Mouse (Mus musculus) kidney, adult 9 months (tissue): ENCODE measurements at regions not wholly inside any gene's neighbourhood (a gene's known extent, or its start where the extent isn't known, plus 50 kb on each side); places are given as distances from the start of the nearest gene placed in this dataset.
A peak's percentile ranks its signal among the peaks of the same experiment; 100 is the strongest.

Source experiments
- DNase-seq: peaks from one replicate; pipeline ENCODE4 v3.0.0; 2022

- no peak for DNase-seq
These were observed 71.4 kb downstream of the Emp1 start for GRCm38 (mm10) chr6:135433753-135434152.

GRCm38 (mm10) chr6:135436315-135436714, 74.0 kb downstream of the Emp1 start:
- DNase-seq = no peak

DNA sequence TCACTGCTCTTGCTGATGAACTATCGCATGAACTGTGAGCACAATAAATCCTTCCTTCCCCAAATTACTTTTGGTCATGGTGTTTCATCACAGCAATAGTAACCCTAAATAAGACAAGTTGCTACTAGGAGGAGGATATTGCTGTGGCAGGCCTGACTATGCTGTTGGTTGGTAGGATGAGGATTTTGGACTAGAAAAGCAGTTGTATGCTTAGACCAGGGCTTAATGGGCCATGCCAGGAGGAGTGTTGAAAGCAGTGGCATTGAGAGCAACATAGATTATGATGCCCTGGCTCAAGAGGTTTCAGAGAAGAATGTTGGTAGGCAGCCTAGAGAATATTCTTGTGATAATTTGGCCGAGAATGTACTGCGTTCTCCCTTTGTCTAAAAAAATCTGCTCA, 75.9 kb downstream of the Emp1 start:
- no peak for DNase-seq

DNA sequence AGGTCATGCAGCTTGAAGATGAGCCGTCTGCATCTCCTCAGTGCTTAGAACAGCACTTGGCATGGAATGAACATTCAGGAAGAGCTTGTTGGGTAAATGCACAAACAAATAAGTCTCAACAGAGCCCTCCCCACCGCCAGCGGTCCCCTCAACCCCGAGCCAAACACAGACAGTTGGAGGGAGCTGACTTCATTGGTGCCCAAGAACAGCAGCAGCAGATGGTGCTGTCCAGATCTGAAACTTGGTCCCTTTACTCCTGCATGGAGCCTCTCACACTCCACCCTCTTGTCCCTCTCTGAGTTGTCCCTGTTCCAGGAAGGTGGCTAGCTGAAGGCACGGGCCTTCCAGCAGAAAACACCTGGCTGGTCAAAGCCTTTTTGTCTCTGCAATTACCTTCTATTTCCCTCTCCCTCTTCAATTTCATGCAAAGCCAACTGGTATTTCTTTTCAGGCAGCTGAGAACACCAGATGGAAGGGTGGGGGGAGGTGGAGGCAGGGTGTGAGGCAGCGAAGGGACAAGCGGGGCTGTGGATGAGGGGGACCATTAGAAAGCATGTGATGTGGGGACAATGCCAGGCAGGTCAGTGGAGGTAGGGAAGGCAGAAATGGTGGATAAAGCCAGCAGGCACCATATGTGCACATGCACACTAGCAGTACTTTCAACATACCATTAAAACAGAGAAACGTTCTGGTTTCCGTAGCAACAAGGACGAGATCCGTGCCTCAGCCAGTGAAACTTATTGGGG, 79.0 kb downstream of the Emp1 start:
- no peak for DNase-seq

DNA sequence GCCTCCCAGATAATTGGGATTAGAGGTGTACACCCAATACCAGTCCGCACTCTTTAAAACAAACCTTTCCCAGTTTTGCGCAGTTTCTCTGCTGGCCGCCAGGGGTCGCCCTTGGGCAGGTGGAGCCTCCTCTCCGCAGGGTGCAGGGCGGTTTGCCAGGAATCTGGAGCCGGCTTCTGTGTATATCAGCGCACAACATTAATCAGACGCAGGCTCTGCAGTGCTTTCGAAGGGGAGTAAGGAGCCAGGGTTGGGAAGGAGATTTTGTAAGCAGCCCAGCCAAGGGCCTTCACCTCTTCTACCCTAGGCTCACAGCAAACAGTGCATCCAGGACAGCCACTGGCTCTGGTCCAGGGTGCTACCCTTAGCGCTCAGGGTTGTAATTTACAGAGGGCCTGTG, 82.3 kb downstream of the Emp1 start:
- DNase-seq = peak; percentile 80

DNA sequence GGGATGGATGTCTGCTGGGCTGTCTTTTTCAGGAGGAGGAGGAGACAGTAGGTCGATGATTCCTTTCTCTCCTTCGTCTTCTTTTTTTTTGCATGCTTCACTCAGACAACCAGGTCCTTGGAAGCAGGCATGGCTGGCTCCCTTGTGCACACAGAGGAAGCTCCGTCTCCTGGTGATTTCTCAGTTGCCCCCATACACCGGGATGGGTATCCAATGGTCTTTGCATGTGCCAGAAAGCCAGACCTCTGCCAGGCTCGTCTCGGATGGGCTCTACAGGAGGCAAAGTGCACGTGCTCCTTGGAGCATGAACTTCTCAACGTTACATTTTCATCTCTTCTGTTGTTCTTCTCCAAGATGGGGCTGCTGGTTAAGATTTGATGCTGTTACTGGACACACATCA, 82.7 kb downstream of the Emp1 start:
- no peak for DNase-seq

GRCm38 (mm10) chr6:135447801-135448200, 85.5 kb downstream of the Emp1 start:
- no peak for DNase-seq

GRCm38 (mm10) chr6:135449228-135449627, 86.9 kb downstream of the Emp1 start:
- DNase-seq = no peak

- no peak for DNase-seq
These were observed 88.2 kb downstream of the Emp1 start for GRCm38 (mm10) chr6:135450573-135450972.

GRCm38 (mm10) chr6:135451165-135451797, 88.9 kb downstream of the Emp1 start:
- DNase-seq = no peak

DNA sequence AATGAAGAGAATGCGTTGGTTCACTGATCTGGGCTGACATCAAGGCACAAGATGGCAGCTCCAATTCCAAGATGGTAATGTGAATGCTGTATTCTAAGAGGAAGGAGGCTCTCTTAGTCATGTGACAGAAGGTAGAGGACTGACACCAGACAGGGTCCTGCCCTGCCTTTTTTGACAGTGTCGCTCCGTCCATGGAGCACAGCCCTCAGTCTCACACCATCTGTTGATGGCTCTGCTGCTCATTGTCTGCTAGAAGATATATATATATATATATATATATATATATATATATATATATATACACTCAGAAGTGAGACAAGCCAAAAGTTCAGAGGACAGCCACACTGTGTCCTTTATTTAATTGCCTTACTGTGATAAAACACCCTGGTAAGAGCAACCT, 90.7 kb downstream of the Emp1 start:
- DNase-seq = no peak

- no peak for DNase-seq
These were observed 110.2 kb downstream of the Emp1 start for GRCm38 (mm10) chr6:135472495-135472894.

DNA sequence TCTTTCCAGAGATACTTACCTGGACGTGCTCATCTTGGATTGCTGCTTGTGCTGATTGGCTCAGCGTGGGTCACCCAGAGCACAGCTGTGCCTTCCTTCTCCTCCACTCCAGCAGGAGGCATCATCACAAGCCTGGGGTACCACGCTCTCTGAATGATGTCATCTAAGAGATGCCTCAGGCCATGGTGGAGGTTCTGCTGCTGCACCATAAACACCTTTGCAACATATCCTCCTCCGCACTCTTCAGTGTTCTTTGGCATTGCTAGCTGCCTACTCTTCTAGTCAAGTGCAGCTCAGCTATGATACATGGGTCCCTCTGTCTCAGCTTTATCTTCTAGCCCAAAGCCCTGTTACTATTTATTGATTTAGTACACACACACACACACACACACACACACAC, 110.8 kb downstream of the Emp1 start:
- DNase-seq = no peak

GRCm38 (mm10) chr6:135488795-135489194, 126.5 kb downstream of the Emp1 start:
- no peak for DNase-seq

DNA sequence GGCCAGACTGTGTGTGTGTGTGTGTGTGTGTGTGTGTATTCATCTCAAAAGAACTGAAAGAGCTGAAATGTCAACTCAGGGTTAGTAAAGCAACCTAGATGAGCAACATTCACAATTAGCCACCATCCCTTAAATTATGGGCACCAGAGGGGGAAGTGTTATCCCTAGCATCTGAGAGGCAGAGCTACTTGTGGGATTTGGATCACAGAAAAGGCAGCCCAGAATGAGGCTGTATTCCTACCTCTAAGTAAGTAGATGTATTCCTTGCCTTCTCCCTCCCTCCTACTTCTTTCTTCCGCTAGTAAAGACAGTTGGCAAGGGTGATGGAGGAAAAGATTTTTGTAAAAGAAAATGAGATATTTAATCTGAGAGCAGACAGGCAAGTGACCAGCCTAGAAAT, 131.6 kb downstream of the Emp1 start:
- no peak for DNase-seq

DNA sequence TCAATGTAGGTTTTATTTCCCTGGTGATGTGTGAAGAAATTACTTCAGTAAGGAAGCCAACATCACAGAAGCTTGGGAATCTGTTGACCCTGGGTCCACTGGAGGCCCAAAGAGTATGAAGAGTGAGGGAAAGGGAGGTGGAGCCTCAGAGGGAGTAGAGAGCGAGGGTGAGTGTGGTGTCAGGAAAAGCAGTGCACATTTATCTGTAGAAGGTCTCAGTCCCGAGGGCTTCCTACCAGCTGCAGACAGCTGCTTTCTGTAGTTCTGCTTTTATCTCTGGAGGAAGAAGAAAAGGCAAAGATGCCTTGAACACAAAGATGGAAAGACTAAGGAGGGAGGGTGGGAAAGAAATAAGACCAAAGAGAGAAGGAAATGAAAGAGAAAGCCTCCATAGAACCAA, 133.5 kb downstream of the Emp1 start:
- DNase-seq = no peak

DNA sequence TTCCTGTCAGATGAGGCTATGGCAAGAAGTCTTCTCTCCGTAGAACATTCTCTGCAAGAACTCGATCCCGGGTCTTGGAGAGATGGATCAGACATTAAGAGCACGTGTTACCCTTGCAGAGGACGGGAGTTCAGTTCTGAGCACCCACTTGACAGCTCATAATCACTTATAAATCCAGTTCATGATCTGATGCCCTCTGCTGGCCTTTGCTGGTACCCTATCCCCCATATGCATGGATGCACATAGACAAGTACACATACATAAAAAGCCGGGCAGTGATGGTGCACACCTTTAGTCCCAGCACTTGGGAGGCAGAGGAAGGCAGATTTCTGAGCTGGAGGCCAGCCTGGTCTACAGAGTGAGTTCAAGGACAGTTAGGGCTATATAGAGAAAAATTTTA, 136.2 kb downstream of the Emp1 start:
- no peak for DNase-seq

DNA sequence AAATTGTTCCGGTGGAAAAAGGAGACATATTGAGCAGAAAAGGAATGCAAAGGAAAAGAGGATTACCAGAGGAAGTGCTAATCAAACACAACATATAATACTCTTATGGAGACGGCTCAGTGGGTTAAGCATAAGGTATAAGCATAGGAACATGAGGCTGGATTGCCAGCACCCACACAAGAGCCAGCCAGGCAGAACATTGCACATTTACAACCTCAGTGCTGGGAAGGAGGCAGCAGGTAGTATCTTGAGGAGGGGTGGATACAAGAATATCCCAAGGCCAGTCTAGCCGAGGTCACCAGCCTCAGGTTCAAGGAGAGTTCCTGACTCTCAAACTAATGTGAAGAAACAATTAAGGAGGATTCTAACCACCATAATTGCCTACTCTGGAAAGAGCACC, 138.0 kb downstream of the Emp1 start:
- no peak for DNase-seq

DNA sequence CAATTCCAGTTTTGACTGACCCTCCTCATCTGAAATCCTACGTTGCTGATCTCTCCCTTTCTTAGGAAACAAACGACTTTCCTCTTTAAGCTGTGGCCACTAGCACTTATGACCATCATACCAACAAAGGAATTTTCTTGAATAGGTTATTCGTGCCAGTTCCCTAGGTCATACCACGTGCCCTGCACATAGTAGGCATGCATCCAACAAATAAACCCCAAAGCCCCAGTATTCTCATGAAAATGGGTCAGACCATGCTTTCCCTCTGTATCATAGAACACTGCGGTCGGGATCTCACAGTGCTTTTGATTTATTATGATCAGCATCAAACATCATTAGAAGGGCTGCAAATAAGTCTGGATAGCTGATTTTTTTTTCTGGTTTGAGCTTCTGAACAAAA, 139.4 kb downstream of the Emp1 start:
- DNase-seq = no peak

DNA sequence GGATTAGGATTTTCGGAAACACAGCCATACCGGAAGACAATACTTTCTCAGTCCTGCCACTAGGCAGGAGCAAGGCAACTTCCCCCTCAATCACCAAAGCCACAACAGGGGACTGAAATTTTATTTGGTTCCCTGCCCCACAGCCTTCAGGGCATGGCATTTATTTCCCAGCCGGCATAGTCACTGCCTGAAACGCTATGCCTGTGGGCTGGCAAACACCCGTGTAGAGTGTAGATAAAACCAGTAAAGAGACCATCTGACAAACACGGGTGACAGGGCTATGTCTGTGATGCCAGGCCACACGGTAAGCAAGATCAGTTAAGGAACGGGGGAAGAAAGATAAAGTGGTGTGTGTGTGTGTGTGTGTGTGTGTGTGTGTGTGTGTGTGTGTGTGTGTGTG, 140.1 kb downstream of the Emp1 start:
- DNase-seq = no peak

DNA sequence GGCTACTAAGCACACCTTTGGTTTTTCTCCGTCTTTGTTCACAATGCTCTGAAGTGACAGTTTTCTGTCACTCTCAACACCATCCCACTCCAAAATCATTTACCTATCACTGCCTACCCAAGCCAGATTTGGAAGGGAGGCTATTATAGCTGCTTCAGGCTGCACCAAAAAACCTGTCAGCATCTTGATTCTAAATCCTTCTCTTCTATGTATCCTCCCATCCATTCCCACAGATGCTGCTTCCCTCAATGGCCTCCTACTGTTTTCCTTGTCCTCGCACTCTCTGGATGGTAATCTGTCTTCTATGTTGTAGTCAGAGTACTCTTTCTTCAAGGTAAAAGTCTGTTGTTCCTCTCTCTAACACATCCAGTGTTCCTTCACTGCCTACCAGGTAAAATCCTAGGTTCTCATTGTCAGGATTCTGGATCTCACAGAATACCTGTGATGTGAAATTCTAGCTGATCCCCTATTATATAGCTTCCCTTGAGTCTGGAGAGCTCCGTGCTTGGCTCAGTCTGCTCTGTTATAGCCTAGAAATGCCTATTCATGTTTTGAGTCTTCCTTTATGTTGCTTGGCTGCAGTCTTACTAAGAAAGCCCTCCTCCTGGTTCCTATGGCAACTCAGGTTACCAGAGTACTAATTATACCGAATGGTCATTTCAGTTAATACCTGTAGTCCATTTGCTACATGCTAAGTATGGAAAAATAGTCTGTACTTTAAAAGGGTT, 156.5 kb downstream of the Emp1 start:
- DNase-seq = no peak

DNA sequence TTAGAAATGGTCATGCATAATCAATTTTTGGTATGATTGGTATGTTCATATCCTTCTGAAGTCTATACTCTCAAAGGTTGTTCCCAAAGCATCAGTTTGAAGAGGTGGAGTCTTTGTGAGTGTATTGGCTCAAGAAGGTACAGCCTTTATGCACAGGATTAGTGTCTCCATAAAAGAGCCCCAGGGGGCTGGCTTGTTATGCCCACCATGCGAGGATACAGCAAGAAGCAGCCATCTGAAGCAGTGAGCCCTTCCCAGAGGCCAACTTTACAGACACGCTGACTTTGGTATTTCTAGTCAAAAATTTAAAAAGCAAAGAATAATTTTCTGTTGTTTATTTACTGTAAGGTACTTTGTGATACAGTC, 157.1 kb downstream of the Emp1 start:
- DNase-seq = no peak

GRCm38 (mm10) chr6:135520868-135521267, 158.5 kb downstream of the Emp1 start:
- DNase-seq = peak; percentile 30

DNA sequence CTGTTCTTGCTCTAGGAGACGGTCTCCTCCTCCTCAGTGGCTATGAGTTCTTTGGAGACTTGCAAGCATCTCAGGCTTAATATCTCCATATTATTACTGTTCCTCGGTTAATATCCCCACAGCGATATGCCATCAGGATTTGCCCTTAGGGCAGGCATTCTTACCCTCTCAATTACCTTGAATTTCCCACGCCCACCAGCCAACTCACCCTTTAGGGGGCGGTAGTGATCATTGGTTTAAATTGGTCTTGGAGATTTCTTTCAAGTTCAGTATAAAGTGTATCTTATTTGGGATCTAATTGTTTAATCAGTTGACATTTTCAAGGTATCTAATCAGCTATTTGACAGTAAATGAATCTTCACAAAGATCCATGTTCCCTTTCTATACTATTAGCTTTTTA, 162.5 kb downstream of the Emp1 start:
- peak; percentile 36 for DNase-seq
